Mouse (Mus musculus) embryonic facial prominence, embryonic 11.5 days (tissue): ENCODE measurements around the gene Kif5a. TPM values are rescaled to one million over a fixed set of nuclear protein-coding genes. Genes with fewer than 3 reads are reported as not detected.

Experiments
- ATAC-seq: fragments of 200-750 bp; cut with Nextera tagmentation; replicated peaks from 2 replicates; pipeline ENCODE4 v1.8.0; 2017; ENCODE audit warnings: low read depth; ENCODE audit not compliant: insufficient number of reproducible peaks, low FRiP score, low TSS enrichment
- DNase-seq: peaks from one replicate; pipeline ENCODE4 v3.0.0-alpha.2; 2015; ENCODE audit warnings: low spot score
- H3K27ac ChIP-seq: fragments of 300-500 bp; sonication (generic); replicated peaks from 2 replicates; pipeline ENCODE4 v1.5.1; 2014; ENCODE audit warnings: mild to moderate bottlenecking, low read depth, low read length, control low read depth
- H3K27me3 ChIP-seq: fragments of 300-500 bp; sonication (generic); 2 replicates; pipeline ENCODE4 v1.6.1; 2014; ENCODE audit warnings: mild to moderate bottlenecking, low read length, moderate library complexity, mixed read lengths; ENCODE audit not compliant: control insufficient read depth, insufficient read depth
- H3K36me3 ChIP-seq: fragments of 300-500 bp; sonication (generic); replicated peaks from 2 replicates; pipeline ENCODE4 v1.6.1; 2014; ENCODE audit warnings: low read depth, mild to moderate bottlenecking, low read length, moderate library complexity, mixed read lengths; ENCODE audit not compliant: control insufficient read depth, insufficient read depth
- H3K4me1 ChIP-seq: fragments of 300-500 bp; sonication (generic); 2 replicates; pipeline ENCODE4 v1.6.1; 2014; ENCODE audit warnings: low read length, mixed read lengths; ENCODE audit not compliant: control insufficient read depth, insufficient read depth
- H3K4me2 ChIP-seq: fragments of 300-500 bp; sonication (generic); 2 replicates; pipeline ENCODE4 v1.6.1; 2014; ENCODE audit warnings: low read depth, mild to moderate bottlenecking, control low read depth, low read length, moderate library complexity
- H3K4me3 ChIP-seq: fragments of 300-500 bp; sonication (generic); 2 replicates; pipeline ENCODE4 v1.5.1; 2014; ENCODE audit warnings: low read depth, low read length, control low read depth
- H3K9ac ChIP-seq: fragments of 300-500 bp; sonication (generic); replicated peaks from 2 replicates; pipeline ENCODE4 v1.6.1; 2014; ENCODE audit warnings: mild to moderate bottlenecking, control low read depth, low read length
- H3K9me3 ChIP-seq: fragments of 300-500 bp; sonication (generic); replicated peaks from 2 replicates; pipeline ENCODE4 v1.6.1; 2016; ENCODE audit warnings: mild to moderate bottlenecking, low read length, inconsistent platforms, mixed read lengths; ENCODE audit not compliant: control insufficient read depth
- WGBS: fragments of 180-500 bp; shearing (Covaris S2); extraction: QIAGEN DNeasy Blood & Tissue Kit; methylation state at CpG from one replicate; pipeline ENCODE4 v1.1.7; 2014; 5-methylcytosine and 5-hydroxymethylcytosine counted together
- polyA plus RNA-seq: library from polyadenylated mRNA; unstranded; fragments of >200 nt; fragmentation: Nextera tagmentation; extraction: Ambion mirVana; gene quantifications from 2 replicates; pipeline ENCODE4 v1.2.1, GENCODE M21; 2014

Gene Kif5a
- polyA plus RNA-seq, 1 experiment from 2014 or later = 10.4 TPM

GRCm38 (mm10) chr10:127274261-127275022 is 11.3 kb upstream of the Kif5a start:
- Histone ChIP-seq H3K27me3 (no peaks in the 10 kb centered on the region), H3K9me3 (no peaks in the 10 kb centered on the region), H3K4me1 (no peaks in the 10 kb centered on the region), H3K36me3 (peaks cover 19% of the 10 kb centered on the region), H3K27ac (no peak overlapping the region), H3K4me2 (no peak overlapping the region), H3K4me3 (no peak overlapping the region), H3K9ac (no peak overlapping the region; the same call in 1 of the 2 replicates)
- DNase-seq (no peak), ATAC-seq (no peak)
- WGBS = 89% methylated on average over 11 of the region's 11 CpGs

DNA sequence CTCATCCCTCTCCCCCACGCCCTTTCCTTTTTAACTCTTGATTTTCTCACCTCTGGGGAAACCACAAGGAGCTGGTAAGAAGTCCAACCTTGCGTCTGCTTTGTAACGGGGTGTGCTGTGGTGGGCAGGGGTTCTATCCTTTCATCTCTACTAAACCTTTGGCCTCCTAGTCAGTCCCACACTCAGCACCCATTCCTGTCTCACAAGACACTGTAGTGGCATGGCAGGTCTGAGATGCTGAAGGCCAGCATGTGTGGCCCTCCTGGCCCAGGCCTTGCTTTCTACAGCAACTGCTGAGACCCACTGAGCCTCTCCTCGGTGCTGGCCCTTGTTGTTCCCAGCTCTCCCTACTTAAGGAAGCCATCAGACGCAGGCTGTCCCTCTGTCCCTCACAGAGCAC is 9.2 kb upstream of the Kif5a start:
- WGBS = 92% methylated on average over 5 of the region's 5 CpGs
- no peak overlapping the region for H3K4me3 ChIP-seq
- peaks cover 8% of the 10 kb centered on the region for H3K36me3 ChIP-seq
- H3K27ac ChIP-seq = no peak overlapping the region
- H3K4me1 ChIP-seq = no peaks in the 10 kb centered on the region
- no peaks in the 10 kb centered on the region for H3K27me3 ChIP-seq
- no peaks in the 10 kb centered on the region for H3K9me3 ChIP-seq
- no peak overlapping the region for H3K4me2 ChIP-seq
- DNase-seq (no peak), ATAC-seq (no peak)
- no peak overlapping the region for H3K9ac ChIP-seq

- no peaks in the 10 kb centered on the region; the same call in none of the 2 replicates for H3K36me3 ChIP-seq
- no peak overlapping the region for H3K4me2 ChIP-seq
- H3K4me3 ChIP-seq = no peak overlapping the region
- DNase-seq (no peak), ATAC-seq (no peak)
- H3K4me1 ChIP-seq = no peaks in the 10 kb centered on the region
- H3K27ac ChIP-seq = no peak overlapping the region
- no peaks in the 10 kb centered on the region for H3K27me3 ChIP-seq
- no peaks in the 10 kb centered on the region for H3K9me3 ChIP-seq
- WGBS = 68% methylated on average over 4 of the region's 4 CpGs
- no peak overlapping the region for H3K9ac ChIP-seq
These were observed 6.7 kb upstream of the Kif5a start for GRCm38 (mm10) chr10:127269884-127270283.

DNA sequence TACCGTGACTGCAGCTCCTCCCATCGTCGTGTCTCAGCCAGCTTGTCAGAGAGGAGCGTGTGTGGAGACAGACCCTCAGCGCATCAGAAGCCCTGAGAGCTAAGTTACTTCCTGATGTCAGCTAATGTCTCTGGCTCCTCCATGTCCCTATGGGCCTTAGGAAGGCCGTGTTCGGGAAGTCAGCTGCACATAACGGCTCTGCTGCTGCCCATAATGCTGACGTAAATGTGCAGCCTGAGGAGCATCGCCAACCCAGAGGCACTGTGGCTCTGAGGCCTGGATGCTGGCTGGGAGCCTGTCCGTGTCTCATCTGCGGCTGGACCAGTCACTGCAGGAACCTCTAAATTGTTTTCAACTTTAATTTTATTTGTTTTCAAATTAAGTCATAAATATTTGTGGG is 5.9 kb upstream of the Kif5a start:
- Histone ChIP-seq H3K9ac (no peak overlapping the region), H3K9me3 (no peaks in the 10 kb centered on the region), H3K4me2 (no peak overlapping the region), H3K27me3 (no peaks in the 10 kb centered on the region; the same call in 1 of the 2 replicates), H3K4me1 (no peaks in the 10 kb centered on the region), H3K36me3 (no peaks in the 10 kb centered on the region; the same call in 1 of the 2 replicates), H3K27ac (no peak overlapping the region), H3K4me3 (no peak overlapping the region)
- WGBS = 87% methylated on average over 12 of the region's 12 CpGs
- no peak for ATAC-seq
- no peak for DNase-seq

- Histone ChIP-seq H3K27me3 (no peaks in the 10 kb centered on the region; the same call in 1 of the 2 replicates), H3K9ac (no peak overlapping the region), H3K4me3 (no peak overlapping the region), H3K27ac (no peak overlapping the region), H3K9me3 (no peaks in the 10 kb centered on the region), H3K36me3 (no peaks in the 10 kb centered on the region; the same call in 1 of the 2 replicates), H3K4me2 (no peak overlapping the region), H3K4me1 (no peaks in the 10 kb centered on the region)
- no peak for ATAC-seq
- 87% methylated on average over 5 of the region's 5 CpGs for WGBS
- no peak for DNase-seq
These were observed 5.3 kb upstream of the Kif5a start for GRCm38 (mm10) chr10:127268401-127268800.

DNA sequence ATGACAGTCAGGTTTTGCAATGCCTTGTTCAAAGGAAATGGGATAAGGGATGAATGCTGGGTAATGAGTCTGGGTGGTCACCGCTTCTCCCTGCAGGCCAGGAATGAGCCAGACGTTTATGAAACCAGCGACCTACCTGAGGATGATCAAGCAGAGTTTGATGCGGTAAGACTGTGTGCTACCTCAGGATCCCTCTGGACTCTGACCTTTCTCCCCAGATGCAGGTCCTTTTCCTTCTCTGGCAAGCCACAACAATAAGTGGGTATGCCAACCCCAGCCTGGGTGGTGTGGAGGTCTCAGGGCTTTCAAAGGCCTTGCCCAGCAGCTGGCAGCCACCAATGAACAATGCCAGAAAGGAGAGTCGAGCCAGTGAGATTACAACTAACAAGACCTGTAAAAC is 4.2 kb upstream of the Kif5a start:
- Histone ChIP-seq H3K9me3 (no peaks in the 10 kb centered on the region), H3K4me3 (peak overlapping the region; percentile 77), H3K4me2 (peak overlapping the region; percentile 69), H3K36me3 (no peaks in the 10 kb centered on the region; the same call in 1 of the 2 replicates), H3K9ac (no peak overlapping the region; the same call in 1 of the 2 replicates), H3K27ac (no peak overlapping the region), H3K27me3 (peaks cover 8% of the 10 kb centered on the region), H3K4me1 (no peaks in the 10 kb centered on the region; the same call in 1 of the 2 replicates)
- WGBS = 79% methylated on average over 5 of the region's 5 CpGs
- ATAC-seq = no peak
- no peak for DNase-seq

GRCm38 (mm10) chr10:127266112-127267091 is 3.3 kb upstream of the Kif5a start, which contains the start of gene Dctn2:
Gene Dctn2 (plus strand): TSS chr10:127266368.
- peak within 1 kb of the TSS; percentile 63; the same call in 1 of the 2 replicates for H3K27ac ChIP-seq
- ATAC-seq (peak; percentile 96), DNase-seq (peak; percentile 96)
- peaks cover 11% of the 10 kb centered on the region for H3K27me3 ChIP-seq
- peak within 1 kb of the TSS; percentile 77 for H3K4me3 ChIP-seq
- H3K36me3 ChIP-seq = no peaks in the 10 kb centered on the region; the same call in 1 of the 2 replicates
- H3K4me2 ChIP-seq = peak within 1 kb of the TSS; percentile 69
- H3K9me3 ChIP-seq = no peaks in the 10 kb centered on the region
- peak within 1 kb of the TSS; percentile 92 for H3K9ac ChIP-seq
- under 1% methylated on average over 70 of the region's 70 CpGs for WGBS
- H3K4me1 ChIP-seq = no peaks in the 10 kb centered on the region; the same call in 1 of the 2 replicates
